Mouse (Mus musculus) neural tube, embryonic 11.5 days (tissue): ENCODE results near the gene 1600014C23Rik. TPM values are rescaled to one million over a fixed set of nuclear protein-coding genes. Genes with fewer than 3 reads are reported as not detected.
A peak's percentile ranks its signal among the peaks of the same experiment; 100 is the strongest.

Experiments used
- ATAC-seq: fragments of 200-750 bp; cut with Nextera tagmentation; 2 replicates; pipeline ENCODE4 v1.8.0; 2017; ENCODE audit warnings: moderate number of reproducible peaks, mild to moderate bottlenecking, moderate TSS enrichment, moderate library complexity; ENCODE audit not compliant: insufficient read depth, low FRiP score, low TSS enrichment
- DNase-seq: peaks from one replicate; pipeline ENCODE4 v3.0.0-alpha.2; 2015; ENCODE audit warnings: low spot score
- H3K27ac ChIP-seq: fragments of 300-500 bp; sonication (generic); 2 replicates; pipeline ENCODE4 v1.5.1; 2014; ENCODE audit warnings: low read depth, mild to moderate bottlenecking, low read length
- H3K27me3 ChIP-seq: fragments of 300-500 bp; sonication (generic); 2 replicates; pipeline ENCODE4 v1.6.1; 2014; ENCODE audit warnings: mild to moderate bottlenecking, low read length, mixed read lengths; ENCODE audit not compliant: control insufficient read depth, insufficient read depth
- H3K36me3 ChIP-seq: fragments of 300-500 bp; sonication (generic); 2 replicates; pipeline ENCODE4 v1.6.1; 2014; ENCODE audit warnings: mild to moderate bottlenecking, low read length, moderate library complexity, mixed read lengths; ENCODE audit not compliant: control insufficient read depth, insufficient read depth
- H3K4me1 ChIP-seq: fragments of 300-500 bp; sonication (generic); 2 replicates; pipeline ENCODE4 v1.6.1; 2014; ENCODE audit warnings: low read length, mixed read lengths; ENCODE audit not compliant: control insufficient read depth, insufficient read depth
- H3K4me2 ChIP-seq: fragments of 300-500 bp; sonication (generic); 2 replicates; pipeline ENCODE4 v1.6.1; 2014; ENCODE audit warnings: low read depth, mild to moderate bottlenecking, moderate library complexity
- H3K4me3 ChIP-seq: fragments of 300-500 bp; sonication (generic); 2 replicates; pipeline ENCODE4 v1.5.1; 2014; ENCODE audit warnings: low read depth, low read length
- H3K9ac ChIP-seq: fragments of 300-500 bp; sonication (generic); 2 replicates; pipeline ENCODE4 v1.6.1; 2014; ENCODE audit warnings: mild to moderate bottlenecking, low read length
- H3K9me3 ChIP-seq: fragments of 300-500 bp; sonication (generic); 2 replicates; pipeline ENCODE4 v1.6.1; 2016; ENCODE audit warnings: low read length; ENCODE audit not compliant: control insufficient read depth
- WGBS: fragments of 180-500 bp; shearing (Covaris S2); extraction: QIAGEN DNeasy Blood & Tissue Kit; methylation state at CpG from one replicate; pipeline ENCODE4 v1.1.7; 2014; 5-methylcytosine and 5-hydroxymethylcytosine counted together
- polyA plus RNA-seq: library from polyadenylated mRNA; unstranded; fragments of >200 nt; fragmentation: Nextera tagmentation; extraction: Ambion mirVana; gene quantifications from 2 replicates; pipeline ENCODE4 v1.2.1, GENCODE M21; 2014

1600014C23Rik gene
- polyA plus RNA-seq, 1 experiment from 2014 or later, result not detected

DNA sequence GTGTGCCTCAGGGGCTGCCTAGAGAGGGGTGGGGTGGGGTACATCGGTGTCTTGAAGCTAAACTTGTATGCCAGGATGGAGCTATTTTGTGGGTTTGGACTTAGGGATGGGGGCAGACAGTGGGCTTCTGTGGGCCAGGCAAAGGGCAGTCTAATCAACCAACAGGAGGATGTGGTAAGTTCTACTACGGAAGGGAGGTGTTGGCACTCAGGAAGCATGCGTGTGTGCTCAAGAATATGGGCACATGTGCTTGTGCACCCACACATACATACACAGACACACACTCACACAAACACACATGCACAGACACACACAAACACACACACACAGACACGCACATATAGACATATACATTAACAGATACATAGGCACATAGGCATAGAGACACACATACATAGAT is 13.6 kb upstream of the 1600014C23Rik start:
- Histone ChIP-seq H3K4me2 (no peak overlapping the region), H3K4me1 (no peaks in the 10 kb centered on the region; the same call in 1 of the 2 replicates), H3K9ac (no peak overlapping the region), H3K36me3 (no peaks in the 10 kb centered on the region), H3K4me3 (no peak overlapping the region), H3K9me3 (no peaks in the 10 kb centered on the region), H3K27ac (no peak overlapping the region), H3K27me3 (no peaks in the 10 kb centered on the region)
- 95% methylated on average over 4 of the region's 4 CpGs for WGBS
- DNase-seq (no peak), ATAC-seq (no peak)

DNA sequence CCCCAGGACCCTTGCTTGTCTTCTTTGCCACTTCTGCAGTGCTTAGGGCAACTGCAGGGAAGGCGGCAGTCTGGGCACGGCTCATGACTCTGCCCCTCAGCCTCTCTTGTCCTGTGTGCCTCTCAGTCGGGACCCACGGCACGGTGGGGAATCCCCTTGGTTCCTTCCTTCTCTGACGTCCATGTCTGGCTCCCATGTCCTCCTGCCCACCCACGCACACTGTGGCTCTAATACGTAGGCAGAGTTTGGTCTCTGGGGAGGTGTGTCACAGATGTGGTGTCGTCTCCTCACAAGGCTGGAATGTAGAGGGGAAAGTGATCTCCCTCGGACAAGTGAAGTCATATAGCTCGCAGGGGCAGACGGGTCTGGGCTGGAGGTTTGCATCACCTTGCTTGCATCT is 13.1 kb upstream of the 1600014C23Rik start:
- WGBS, result 72% methylated on average over 12 of the region's 12 CpGs
- DNase-seq (no peak), ATAC-seq (no peak)
- Histone ChIP-seq H3K27ac (no peak overlapping the region), H3K4me1 (no peaks in the 10 kb centered on the region; the same call in 1 of the 2 replicates), H3K9me3 (no peaks in the 10 kb centered on the region), H3K9ac (no peak overlapping the region), H3K4me2 (no peak overlapping the region), H3K4me3 (no peak overlapping the region), H3K36me3 (no peaks in the 10 kb centered on the region), H3K27me3 (no peaks in the 10 kb centered on the region)

DNA sequence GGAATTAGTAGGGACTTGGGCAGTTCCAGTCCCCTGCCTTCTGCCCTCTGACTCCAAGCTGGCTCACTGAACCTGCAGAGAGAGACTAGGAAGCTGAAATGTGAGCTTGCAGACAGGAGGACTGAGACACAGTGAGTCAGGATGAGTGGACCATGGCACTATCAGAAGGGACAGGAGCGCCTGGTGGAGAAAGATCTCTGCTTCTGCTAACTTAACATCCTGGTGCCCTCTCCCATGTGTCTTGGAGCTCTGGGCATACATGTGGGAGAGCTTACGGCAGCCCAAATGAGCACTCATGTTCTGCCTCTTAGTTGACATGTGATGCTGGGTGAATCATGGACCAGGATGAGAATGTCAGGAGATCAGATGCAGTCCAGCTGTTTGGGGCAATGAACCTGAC is 12.0 kb upstream of the 1600014C23Rik start:
- H3K9me3 ChIP-seq, result no peaks in the 10 kb centered on the region
- DNase-seq (no peak), ATAC-seq (no peak)
- no peak overlapping the region for H3K27ac ChIP-seq
- no peak overlapping the region for H3K9ac ChIP-seq
- no peaks in the 10 kb centered on the region; the same call in 1 of the 2 replicates for H3K4me1 ChIP-seq
- H3K4me2 ChIP-seq, result no peak overlapping the region
- H3K4me3 ChIP-seq, result no peak overlapping the region
- 89% methylated on average over 2 of the region's 2 CpGs for WGBS
- H3K36me3 ChIP-seq, result no peaks in the 10 kb centered on the region
- H3K27me3 ChIP-seq, result no peaks in the 10 kb centered on the region

DNA sequence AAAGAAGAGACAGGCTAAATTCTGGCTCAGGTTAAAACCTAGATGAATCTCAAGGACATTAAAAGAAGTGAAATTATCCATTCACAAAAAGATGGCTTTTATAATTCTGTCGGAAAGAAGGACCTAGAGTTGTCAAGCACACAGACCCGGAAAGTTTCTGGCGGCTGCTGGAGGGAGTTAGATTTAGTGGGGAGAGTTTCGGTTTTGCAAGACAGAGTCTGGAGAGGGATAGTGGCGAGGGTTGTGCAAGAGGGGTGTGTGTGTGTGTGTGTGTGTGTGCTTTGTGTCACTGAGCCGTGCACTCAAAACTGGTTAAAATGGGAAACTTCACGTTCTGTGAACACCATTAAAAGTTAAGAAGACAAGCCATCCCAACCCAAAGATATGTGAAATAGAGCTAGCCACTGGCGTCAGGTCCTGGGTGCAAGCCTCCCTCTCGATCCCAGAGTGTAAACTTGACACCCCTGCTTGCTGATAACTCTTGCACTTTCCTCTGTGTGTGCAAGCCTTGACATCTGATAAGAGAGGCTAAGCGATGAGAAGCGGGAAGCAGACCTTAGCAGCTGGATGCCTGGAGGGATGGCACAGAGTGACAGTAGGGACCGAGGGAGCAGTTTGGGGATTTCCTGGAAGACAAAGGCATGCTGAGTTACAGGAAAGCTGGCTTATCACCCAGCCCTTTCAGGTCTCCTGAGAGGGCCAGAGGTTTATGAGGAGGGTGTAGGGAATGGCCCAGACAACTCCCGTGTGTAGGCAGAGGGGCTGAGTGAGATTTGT is 8.9 kb upstream of the 1600014C23Rik start:
- ATAC-seq, result no peak
- no peak overlapping the region for H3K9ac ChIP-seq
- H3K27ac ChIP-seq, result no peak overlapping the region
- no peak overlapping the region for H3K4me3 ChIP-seq
- no peak for DNase-seq
- no peaks in the 10 kb centered on the region; the same call in 1 of the 2 replicates for H3K4me1 ChIP-seq
- no peaks in the 10 kb centered on the region for H3K27me3 ChIP-seq
- H3K4me2 ChIP-seq, result no peak overlapping the region
- H3K9me3 ChIP-seq, result no peaks in the 10 kb centered on the region
- H3K36me3 ChIP-seq, result no peaks in the 10 kb centered on the region
- WGBS, result 65% methylated on average over 13 of the region's 13 CpGs

DNA sequence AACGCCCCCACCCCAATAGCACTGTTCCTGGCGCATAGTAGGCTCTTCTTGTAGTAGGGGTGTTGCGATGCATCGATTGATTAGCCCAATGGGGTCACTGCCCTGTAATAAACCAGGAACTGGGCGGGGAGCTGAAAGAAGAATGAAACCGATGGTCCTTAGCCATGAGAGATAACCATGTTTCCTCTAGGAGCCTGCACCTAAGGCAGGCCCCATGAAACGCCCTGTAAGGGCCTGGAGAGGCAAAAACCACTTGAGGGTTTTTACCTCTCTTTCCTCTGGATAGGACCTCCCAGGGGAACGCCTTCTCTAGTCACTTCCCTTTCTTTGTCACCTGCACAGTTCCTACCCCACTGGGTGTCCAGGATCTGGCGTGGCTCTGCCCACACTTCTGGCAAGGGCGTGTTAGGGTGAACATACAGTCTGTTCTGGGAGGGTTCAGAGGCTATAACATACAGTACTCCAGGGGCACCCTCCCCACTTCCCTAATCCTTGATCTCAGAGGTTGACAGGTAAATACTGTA is 3.5 kb upstream of the 1600014C23Rik start:
- H3K4me1 ChIP-seq, result peaks cover 27% of the 10 kb centered on the region
- ATAC-seq (peak; percentile 3; the same call in 1 of the 2 replicates), DNase-seq (no peak)
- no peaks in the 10 kb centered on the region for H3K36me3 ChIP-seq
- H3K9me3 ChIP-seq, result no peaks in the 10 kb centered on the region
- WGBS, result 14% methylated on average over 10 of the region's 10 CpGs
- peak overlapping the region; percentile 66 for H3K9ac ChIP-seq
- H3K4me2 ChIP-seq, result peak overlapping the region; percentile 69
- peak overlapping the region; percentile 40 for H3K4me3 ChIP-seq
- H3K27ac ChIP-seq, result peak overlapping the region; percentile 62
- peaks cover 3% of the 10 kb centered on the region; the same call in 1 of the 2 replicates for H3K27me3 ChIP-seq

DNA sequence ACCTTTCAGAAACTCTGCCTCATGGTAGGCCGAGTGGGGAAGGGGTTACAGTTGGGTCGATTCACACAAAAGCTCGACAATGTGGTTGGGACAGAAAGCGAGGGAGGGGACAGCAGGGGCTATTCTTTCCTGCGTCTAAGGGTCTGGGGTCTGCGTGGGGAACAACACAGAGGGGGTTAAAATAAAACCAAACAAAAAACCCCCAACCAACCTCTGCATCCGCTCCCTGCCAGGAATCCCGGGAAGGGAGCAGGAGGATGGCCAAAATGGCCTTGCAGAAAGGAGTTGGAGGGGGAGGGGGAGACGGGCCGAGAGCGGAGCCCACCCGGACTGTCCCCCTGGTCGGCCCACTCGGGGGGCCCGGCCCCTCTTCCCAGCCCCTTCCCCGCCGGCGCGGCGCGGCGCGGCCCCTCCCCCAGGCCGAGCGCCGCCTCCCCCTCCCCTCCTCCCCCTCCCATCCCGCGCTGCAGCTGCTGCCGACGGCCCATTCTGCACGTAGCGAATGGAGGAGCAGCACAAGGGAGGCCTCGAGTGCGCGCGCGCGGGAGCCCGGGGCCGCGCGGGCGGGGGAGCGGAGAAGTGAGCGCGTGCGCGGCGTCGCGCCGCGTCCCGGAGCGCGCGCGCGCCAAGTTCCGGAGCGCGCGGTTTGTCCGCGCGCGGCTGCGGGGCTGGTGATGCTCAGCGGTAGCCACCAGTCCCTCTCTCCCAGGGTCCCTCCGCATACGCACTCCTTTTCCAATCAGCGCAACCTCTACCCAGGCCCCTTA is 2.9 kb upstream of the 1600014C23Rik start:
- DNase-seq (peak; percentile 96), ATAC-seq (peak; percentile 71)
- H3K27ac ChIP-seq, result peak overlapping the region; percentile 62
- peak overlapping the region; percentile 40 for H3K4me3 ChIP-seq
- H3K36me3 ChIP-seq, result no peaks in the 10 kb centered on the region
- H3K27me3 ChIP-seq, result peaks cover 3% of the 10 kb centered on the region; the same call in 1 of the 2 replicates
- H3K4me1 ChIP-seq, result peaks cover 27% of the 10 kb centered on the region
- WGBS, result under 1% methylated on average over 53 of the region's 72 CpGs
- H3K9ac ChIP-seq, result peak overlapping the region; percentile 66
- H3K4me2 ChIP-seq, result peak overlapping the region; percentile 69
- no peaks in the 10 kb centered on the region for H3K9me3 ChIP-seq

DNA sequence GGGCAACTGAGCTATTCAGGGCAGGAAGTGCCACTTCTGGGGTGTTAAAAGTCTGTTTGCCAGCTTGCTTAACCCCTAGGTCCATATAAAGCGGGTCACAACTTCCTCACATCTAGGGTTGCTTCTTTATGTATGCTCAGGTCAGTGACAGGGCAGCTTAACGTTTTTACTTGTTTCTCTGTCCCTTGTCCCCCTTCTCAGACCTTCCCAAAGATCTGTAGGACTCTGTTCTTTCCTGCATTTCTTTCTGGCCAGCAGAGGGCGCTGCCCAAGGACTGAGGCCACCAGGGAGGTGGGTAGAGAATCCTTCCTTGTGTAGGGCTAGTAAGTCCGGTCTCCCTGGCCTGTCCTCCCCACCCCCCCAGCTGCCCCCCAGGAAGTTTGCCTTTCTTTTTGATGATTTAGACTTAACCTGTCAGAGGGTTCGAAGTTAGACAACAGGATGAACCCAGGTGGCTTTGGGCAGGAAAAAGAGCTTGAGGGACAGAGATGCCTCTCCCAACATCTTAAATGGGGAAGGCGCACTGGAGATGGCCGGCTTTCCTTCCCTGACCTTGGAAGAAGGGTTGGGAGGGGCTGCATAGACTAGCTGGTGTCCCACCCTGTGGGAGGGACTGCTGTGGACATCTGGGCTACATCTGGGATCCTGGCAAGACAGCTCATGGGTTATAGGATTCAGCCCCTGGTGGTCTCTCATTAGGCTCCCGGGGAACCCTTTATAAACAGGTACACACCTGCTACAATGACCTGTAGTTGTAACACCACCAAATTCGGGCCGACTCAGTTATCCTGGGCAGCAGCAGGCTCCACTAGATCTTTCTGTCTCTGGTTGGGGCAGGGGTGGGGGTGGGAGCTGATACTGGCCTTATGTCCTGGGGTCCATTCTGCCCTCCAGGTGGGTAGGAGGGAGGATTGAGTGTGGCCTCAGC is 2.0 kb upstream of the 1600014C23Rik start:
- Histone ChIP-seq H3K9ac (peak overlapping the region; percentile 66), H3K4me2 (peak overlapping the region; percentile 69), H3K4me3 (peak overlapping the region; percentile 40), H3K4me1 (peaks cover 27% of the 10 kb centered on the region), H3K27ac (peak overlapping the region; percentile 62), H3K36me3 (no peaks in the 10 kb centered on the region), H3K27me3 (peaks cover 3% of the 10 kb centered on the region; the same call in 1 of the 2 replicates), H3K9me3 (no peaks in the 10 kb centered on the region)
- peak; percentile 90 for DNase-seq
- ATAC-seq, result 0 out of 2 replicates have a peak, but pooled peaks have one; percentile 4
- WGBS, result 6% methylated on average over 10 of the region's 10 CpGs

DNA sequence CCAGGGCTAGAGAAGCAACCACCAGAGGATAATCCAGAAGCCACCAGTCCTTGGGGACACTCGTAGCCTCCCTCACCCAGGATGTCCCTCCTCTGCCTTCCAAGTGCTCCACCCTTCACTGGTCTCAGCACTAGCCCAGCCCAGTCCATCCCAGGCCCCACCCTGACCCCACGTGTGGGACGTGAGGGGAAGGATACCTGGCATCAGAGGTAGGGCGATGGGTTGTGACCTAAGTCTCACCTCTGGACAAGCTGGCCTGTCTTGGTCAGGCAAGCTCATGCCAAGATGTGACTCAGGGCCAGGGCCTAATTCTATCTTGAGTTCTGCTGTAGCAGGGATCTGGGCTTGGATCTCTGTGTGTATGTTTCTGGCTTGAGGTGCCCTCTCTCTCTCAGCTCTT is 1.2 kb upstream of the 1600014C23Rik start:
- Histone ChIP-seq H3K27me3 (peaks cover 3% of the 10 kb centered on the region; the same call in 1 of the 2 replicates), H3K4me2 (no peak overlapping the region), H3K36me3 (no peaks in the 10 kb centered on the region), H3K9ac (no peak overlapping the region), H3K4me3 (no peak overlapping the region), H3K9me3 (no peaks in the 10 kb centered on the region; the same call in 1 of the 2 replicates), H3K4me1 (peaks cover 27% of the 10 kb centered on the region), H3K27ac (no peak overlapping the region)
- ATAC-seq, result no peak
- WGBS, result 77% methylated on average over 4 of the region's 4 CpGs
- DNase-seq, result no peak
